Mouse (Mus musculus): ENCODE data around the gene Cd59b. TPM values are rescaled to one million over a fixed set of nuclear protein-coding genes. Genes with fewer than 3 reads are reported as not detected.
A peak's percentile ranks its signal among the peaks of the same experiment; 100 is the strongest.

Gene Cd59b
- 1.2 and 3.1 TPM in 2 replicates for polyA plus RNA-seq (2012; rRNA removed)

GRCm38 (mm10) chr2:104069704-104070185 lies at the start of gene Cd59b:
TSS of gene Cd59b (plus strand) at chr2:104069849.
- WGBS: 9% methylated on average over 13 of the region's 13 CpGs

DNA sequence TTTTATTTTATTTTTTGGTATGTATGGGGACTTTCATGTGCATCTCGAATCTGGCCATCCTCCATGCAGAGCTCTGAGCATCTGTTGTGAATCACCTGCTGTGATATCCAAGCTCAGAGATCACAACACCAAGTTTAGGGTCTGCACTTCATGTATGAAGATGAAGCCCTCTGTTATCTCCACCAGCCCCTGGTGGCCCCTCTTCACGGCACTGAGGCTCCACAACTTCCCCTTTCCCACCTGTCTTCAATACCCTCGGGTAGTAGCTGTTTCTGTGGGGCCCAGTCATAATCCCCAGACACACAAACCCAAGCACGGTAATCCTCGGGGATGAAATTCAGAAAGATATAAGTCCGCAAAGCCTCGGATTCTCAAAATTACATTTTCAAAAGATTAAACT lies 46.6 kb upstream of the Cd59b start:
- WGBS: 50% methylated on average over 7 of the region's 7 CpGs
- no peaks in the 10 kb centered on the region for H3K27me3 ChIP-seq (ENCODE audit: control insufficient read depth, insufficient read depth, low read length)

More at GRCm38 (mm10) chr2:104069704-104070185, at the start of gene Cd59b:
- H3K4me1 ChIP-seq (ENCODE audit: control insufficient read depth, insufficient read depth, insufficient read length): no peaks in the 10 kb centered on the region
- TF ChIP-seq CTCF (IDR thresholded peaks at IDR 0.05; ENCODE audit: extremely low read depth, insufficient read depth, insufficient read length, insufficient replicate concordance) (no peak), POLR2A (IDR thresholded peaks at IDR 0.05; ENCODE audit: low read depth, low read length) (no peak)
- peak within 1 kb of the TSS; percentile 70 for H3K4me3 ChIP-seq (ENCODE audit: extremely low read depth, insufficient read depth, insufficient read length)
- peak; percentile 4 to 31 for DNase-seq (ENCODE audit: low read depth in 1 of 2, low spot score in 2 of 2)
- no peak within 1 kb of the TSS for H3K27ac ChIP-seq (ENCODE audit: insufficient read depth, low read length)
- H3K36me3 ChIP-seq (ENCODE audit: control insufficient read depth, insufficient read depth, low read length): no peaks in the 10 kb centered on the region
- H3K27me3 ChIP-seq (ENCODE audit: control insufficient read depth, insufficient read depth, low read length): no peaks in the 10 kb centered on the region

GRCm38 (mm10) chr2:104024656-104025055 lies 45.0 kb upstream of the Cd59b start:
- H3K27me3 ChIP-seq (ENCODE audit: control insufficient read depth, insufficient read depth, low read length): no peaks in the 10 kb centered on the region
- no peak overlapping the region for H3K27ac ChIP-seq (ENCODE audit: insufficient read depth, low read length)
- 98% methylated on average over 4 of the region's 4 CpGs for WGBS
- TF ChIP-seq POLR2A (IDR thresholded peaks at IDR 0.05; ENCODE audit: low read depth, low read length): no peak
- no peak for TF ChIP-seq CTCF (IDR thresholded peaks at IDR 0.05; ENCODE audit: extremely low read depth, insufficient read depth, insufficient read length, insufficient replicate concordance)
- no peak overlapping the region for H3K4me3 ChIP-seq (ENCODE audit: extremely low read depth, insufficient read depth, insufficient read length)
- no peaks in the 10 kb centered on the region for H3K36me3 ChIP-seq (ENCODE audit: control insufficient read depth, insufficient read depth, low read length)
- peaks cover 3% of the 10 kb centered on the region; the same call in 1 of the 2 replicates for H3K4me1 ChIP-seq (ENCODE audit: control insufficient read depth, insufficient read depth, insufficient read length)
- DNase-seq (ENCODE audit: low read depth in 1 of 2, low spot score in 2 of 2): no peak

More for the DNA sequence above, 46.6 kb upstream of the Cd59b start:
- H3K4me3 ChIP-seq (ENCODE audit: extremely low read depth, insufficient read depth, insufficient read length): no peak overlapping the region
- H3K27ac ChIP-seq (ENCODE audit: insufficient read depth, low read length): no peak overlapping the region
- TF ChIP-seq POLR2A (IDR thresholded peaks at IDR 0.05; ENCODE audit: low read depth, low read length): no peak
- no peak for TF ChIP-seq CTCF (IDR thresholded peaks at IDR 0.05; ENCODE audit: extremely low read depth, insufficient read depth, insufficient read length, insufficient replicate concordance)
- no peaks in the 10 kb centered on the region for H3K4me1 ChIP-seq (ENCODE audit: control insufficient read depth, insufficient read depth, insufficient read length)
- H3K36me3 ChIP-seq (ENCODE audit: control insufficient read depth, insufficient read depth, low read length): no peaks in the 10 kb centered on the region
- no peak for DNase-seq (ENCODE audit: low read depth in 1 of 2, low spot score in 2 of 2)

DNA sequence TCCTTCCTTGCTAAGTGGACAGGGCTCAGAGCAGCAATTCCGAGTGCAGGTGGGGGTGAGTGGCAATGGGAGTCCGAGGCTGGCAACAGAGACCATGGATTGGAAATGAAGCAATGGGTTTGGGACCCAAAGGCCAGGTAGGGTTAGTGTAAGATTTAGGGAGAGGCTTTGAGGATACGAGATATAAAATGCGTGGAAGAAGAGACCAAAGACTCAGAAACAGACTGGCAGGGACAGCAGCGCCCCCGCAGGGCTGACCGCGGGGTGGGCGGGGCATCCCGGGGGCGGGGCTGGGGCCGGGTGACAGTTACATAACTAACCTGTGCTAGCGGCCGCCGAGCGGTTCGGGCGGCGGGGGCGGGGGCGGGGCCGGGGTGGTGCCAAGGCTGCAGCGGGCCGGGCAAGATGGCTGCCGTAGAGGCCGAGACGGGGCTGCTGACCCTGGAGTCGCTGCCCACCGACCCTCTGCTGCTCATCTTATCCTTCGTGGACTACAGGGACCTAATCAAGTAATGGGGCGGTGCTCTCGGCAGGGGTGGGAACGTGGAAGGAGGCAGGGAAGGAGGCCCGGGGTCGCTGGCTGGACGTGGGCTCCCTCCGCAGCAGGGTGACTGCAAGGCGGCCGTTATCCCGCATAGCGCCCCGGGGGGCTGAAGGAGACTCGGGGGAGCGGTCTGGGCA lies 42.1 kb upstream of the Cd59b start, which contains the start of gene Fbxo3:
Gene Fbxo3, plus strand, starts transcription at position 264 of the 681 bp plus-strand sequence.
- peak; percentile 60 to 84 for DNase-seq (ENCODE audit: low read depth in 1 of 2, low spot score in 2 of 2)
- Histone ChIP-seq H3K36me3 (ENCODE audit: control insufficient read depth, insufficient read depth, low read length) (peaks cover 3% of the 10 kb centered on the region; the same call in 1 of the 2 replicates), H3K4me1 (ENCODE audit: control insufficient read depth, insufficient read depth, insufficient read length) (peaks cover 3% of the 10 kb centered on the region; the same call in 1 of the 2 replicates), H3K4me3 (ENCODE audit: extremely low read depth, insufficient read depth, insufficient read length) (peak within 1 kb of the TSS; percentile 88), H3K27me3 (ENCODE audit: control insufficient read depth, insufficient read depth, low read length) (no peaks in the 10 kb centered on the region), H3K27ac (ENCODE audit: insufficient read depth, low read length) (peak within 1 kb of the TSS; percentile 50)
- 1% methylated on average over 44 of the region's 44 CpGs for WGBS
- TF ChIP-seq POLR2A (IDR thresholded peaks at IDR 0.05; ENCODE audit: low read depth, low read length) (peak; percentile 57; the same call in 1 of the 2 replicates), CTCF (IDR thresholded peaks at IDR 0.05; ENCODE audit: extremely low read depth, insufficient read depth, insufficient read length, insufficient replicate concordance) (no peak)

DNA sequence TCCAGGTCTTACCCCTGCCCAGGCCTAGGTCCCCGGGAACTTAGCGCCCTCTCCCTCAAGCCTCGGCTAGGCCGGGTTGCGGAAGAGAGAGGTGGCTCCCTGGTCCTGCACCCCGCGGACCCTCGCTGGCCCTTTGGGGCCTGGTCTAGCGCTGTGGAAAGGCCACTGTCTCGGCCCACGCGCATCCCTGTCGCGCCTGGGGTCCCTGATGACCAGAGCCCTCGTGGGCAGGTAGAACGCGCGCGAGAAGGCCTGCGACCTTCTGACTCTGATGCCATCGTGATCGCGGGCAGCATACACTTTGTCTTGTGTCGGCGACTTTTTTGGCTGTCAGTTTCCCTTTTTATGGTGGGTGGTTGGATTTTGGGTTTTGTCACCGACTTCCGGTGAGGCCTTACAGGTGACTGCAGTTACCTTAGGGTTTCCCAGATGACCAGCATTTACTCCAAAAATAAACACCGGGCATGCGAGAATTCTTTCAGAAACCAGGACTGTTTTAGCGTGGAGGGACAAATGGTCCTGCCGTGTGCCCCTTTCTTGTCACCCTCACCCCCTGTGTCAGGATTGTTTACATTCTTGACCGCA lies 41.4 kb upstream of the Cd59b start, which contains the start of gene 4931422A03Rik:
Gene 4931422A03Rik, minus strand, starts transcription at position 223 of the 585 bp plus-strand sequence.
- under 1% methylated on average over 32 of the region's 32 CpGs for WGBS
- DNase-seq (ENCODE audit: low read depth in 1 of 2, low spot score in 2 of 2): no peak
- Histone ChIP-seq H3K27ac (ENCODE audit: insufficient read depth, low read length) (peak within 1 kb of the TSS; percentile 50), H3K36me3 (ENCODE audit: control insufficient read depth, insufficient read depth, low read length) (peaks cover 3% of the 10 kb centered on the region; the same call in 1 of the 2 replicates), H3K4me3 (ENCODE audit: extremely low read depth, insufficient read depth, insufficient read length) (peak within 1 kb of the TSS; percentile 88), H3K27me3 (ENCODE audit: control insufficient read depth, insufficient read depth, low read length) (no peaks in the 10 kb centered on the region), H3K4me1 (ENCODE audit: control insufficient read depth, insufficient read depth, insufficient read length) (peaks cover 3% of the 10 kb centered on the region; the same call in 1 of the 2 replicates)
- no peak for TF ChIP-seq CTCF (IDR thresholded peaks at IDR 0.05; ENCODE audit: extremely low read depth, insufficient read depth, insufficient read length, insufficient replicate concordance)

DNA sequence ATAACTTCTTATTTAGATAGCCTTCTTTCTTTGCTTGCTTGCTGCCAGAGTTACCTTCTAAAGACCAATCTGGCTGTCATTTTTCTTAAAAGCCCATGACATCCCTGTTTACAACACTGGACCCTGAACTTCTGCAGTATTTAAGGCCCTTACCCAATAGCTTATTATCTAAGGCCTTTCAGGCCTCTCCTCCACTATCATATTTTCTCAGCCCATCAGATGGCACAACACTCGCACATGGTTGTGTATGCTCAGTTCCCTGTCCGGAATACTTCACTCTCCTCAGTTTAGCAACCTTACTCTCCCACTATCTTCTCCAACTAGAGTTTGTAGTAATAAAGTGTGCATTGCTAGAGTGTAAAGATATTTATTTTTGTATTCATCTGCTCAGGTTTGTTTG lies 40.6 kb upstream of the Cd59b start:
- no peak overlapping the region for H3K4me3 ChIP-seq (ENCODE audit: extremely low read depth, insufficient read depth, insufficient read length)
- H3K27me3 ChIP-seq (ENCODE audit: control insufficient read depth, insufficient read depth, low read length): no peaks in the 10 kb centered on the region
- no peak overlapping the region for H3K27ac ChIP-seq (ENCODE audit: insufficient read depth, low read length)
- no peak for DNase-seq (ENCODE audit: low read depth in 1 of 2, low spot score in 2 of 2)
- 57% methylated on average over 2 of the region's 2 CpGs for WGBS
- H3K4me1 ChIP-seq (ENCODE audit: control insufficient read depth, insufficient read depth, insufficient read length): peaks cover 3% of the 10 kb centered on the region; the same call in 1 of the 2 replicates
- peaks cover 6% of the 10 kb centered on the region for H3K36me3 ChIP-seq (ENCODE audit: control insufficient read depth, insufficient read depth, low read length)
- no peak for TF ChIP-seq CTCF (IDR thresholded peaks at IDR 0.05; ENCODE audit: extremely low read depth, insufficient read depth, insufficient read length, insufficient replicate concordance)
- no peak for TF ChIP-seq POLR2A (IDR thresholded peaks at IDR 0.05; ENCODE audit: low read depth, low read length)

Measured in spleen, adult 2 months (tissue).